Mouse (Mus musculus) cerebellum, postnatal 14 days (tissue): ENCODE results near the gene Grin2b.
"Not testable (repeated sequence)": the region's sequence is repeated elsewhere in the genome, so short reads cannot be mapped to it uniquely, and the experiment has no call there.

Experiments used
- DNase-seq, 2 experiments: peaks; one replicate each; pipeline ENCODE4 v3.0.0; 2021; ENCODE audit warnings: mixed read lengths in 2 of 2

The Grin2b gene

GRCm38 (mm10) chr6:135894793-135895228 is 278.5 kb downstream of the Grin2b start:
- no peak for DNase-seq

- DNase-seq: no peak
These were observed 290.7 kb downstream of the Grin2b start for GRCm38 (mm10) chr6:135882611-135883010.

GRCm38 (mm10) chr6:135876163-135876726 is 297.1 kb downstream of the Grin2b start:
- DNase-seq: peak in 1 of 2 experiments; percentile 12

- DNase-seq: peak in 1 of 2 experiments; percentile 25
These were observed 298.7 kb downstream of the Grin2b start for GRCm38 (mm10) chr6:135874626-135875025.

GRCm38 (mm10) chr6:135865832-135866231 is 307.5 kb downstream of the Grin2b start:
- peak; percentile 14 to 15 for DNase-seq

GRCm38 (mm10) chr6:135863965-135864364 is 309.3 kb downstream of the Grin2b start:
- no peak for DNase-seq

GRCm38 (mm10) chr6:135859502-135859901 is 313.8 kb downstream of the Grin2b start:
- peak; percentile 49 to 68 for DNase-seq

GRCm38 (mm10) chr6:135854173-135854591 is 319.1 kb downstream of the Grin2b start:
- no peak for DNase-seq

GRCm38 (mm10) chr6:135843755-135844154 is 329.6 kb downstream of the Grin2b start:
- DNase-seq: no peak

GRCm38 (mm10) chr6:135836353-135836752 is 337.0 kb downstream of the Grin2b start:
- DNase-seq: no peak

- no peak for DNase-seq
These were observed 339.8 kb downstream of the Grin2b start for GRCm38 (mm10) chr6:135833542-135833941.

- DNase-seq: no peak
These were observed 341.3 kb downstream of the Grin2b start for GRCm38 (mm10) chr6:135832041-135832440.

GRCm38 (mm10) chr6:135831032-135831431 is 342.3 kb downstream of the Grin2b start:
- DNase-seq: no peak

- DNase-seq: no peak
These were observed 343.9 kb downstream of the Grin2b start for GRCm38 (mm10) chr6:135829458-135829857.

- peak; percentile 21 to 31 for DNase-seq
These were observed 344.3 kb downstream of the Grin2b start for GRCm38 (mm10) chr6:135828976-135829375.

GRCm38 (mm10) chr6:135827942-135828341 is 345.4 kb downstream of the Grin2b start:
- DNase-seq: peak; percentile 76 to 78

GRCm38 (mm10) chr6:135827317-135827716 is 346.0 kb downstream of the Grin2b start:
- DNase-seq: no peak

- DNase-seq: not testable (repeated sequence)
These were observed 346.5 kb downstream of the Grin2b start for GRCm38 (mm10) chr6:135826776-135827175.

GRCm38 (mm10) chr6:135817391-135817790 is 355.9 kb downstream of the Grin2b start:
- peak; percentile 27 to 43 for DNase-seq

GRCm38 (mm10) chr6:135813755-135814154 is 359.6 kb downstream of the Grin2b start:
- no peak for DNase-seq

- DNase-seq: no peak
These were observed 367.9 kb downstream of the Grin2b start for GRCm38 (mm10) chr6:135805436-135805835.

- DNase-seq: no peak
These were observed 373.4 kb downstream of the Grin2b start for GRCm38 (mm10) chr6:135799949-135800348.

GRCm38 (mm10) chr6:135798202-135798992 is 374.9 kb downstream of the Grin2b start:
- DNase-seq: no peak

GRCm38 (mm10) chr6:135797371-135798033 is 375.8 kb downstream of the Grin2b start:
- DNase-seq: no peak
